Mouse (Mus musculus): ENCODE results near the gene Kcnh1. TPM values are rescaled to one million over a fixed set of nuclear protein-coding genes. Genes with fewer than 3 reads are reported as not detected.

Kcnh1 gene
- total and polyA plus RNA-seq, 3 experiments = not detected

- H3K4me1 ChIP-seq (ENCODE audit: control insufficient read depth in 1 of 2, insufficient read depth in 2 of 2) = no peaks in the 10 kb centered on the region
- dilution Hi-C loops (cut with MboI; ENCODE audit: extremely low pct_ligation_motif_present, extremely low pct_unique_long_range_greater_than_20kb, low sequenced_read_pairs) (no loop called here), in situ Hi-C loops (cut with MboI; ENCODE audit: low pct_ligation_motif_present, low pct_unique_long_range_greater_than_20kb, low sequenced_read_pairs) (no loop called here)
- H3K9me3 ChIP-seq (replicated peaks; ENCODE audit: low read length) = no peaks in the 10 kb centered on the region
- no peak overlapping the region for H3K4me2 ChIP-seq (ENCODE audit: insufficient read depth, low read depth, poor library complexity, severe bottlenecking)
- no peak overlapping the region for H3K27ac ChIP-seq (ENCODE audit: insufficient read depth, low read depth)
- H3K4me3 ChIP-seq (replicated peaks in 1 of 3; ENCODE audit: low read depth in 2 of 3, low read length in 2 of 3, poor library complexity in 1 of 3) = no peak overlapping the region
- no peak for TF ChIP-seq USF1 (IDR thresholded peaks at IDR 0.05; ENCODE audit: low read depth, low read length)
- no peak for TF ChIP-seq ETS1 (conservative IDR thresholded peaks at IDR 0.05; ENCODE audit: low read depth, low read length)
- TF ChIP-seq TCF12 (IDR thresholded peaks at IDR 0.05; ENCODE audit: low read depth, low read length) = no peak
- TF ChIP-seq SMC3 (IDR thresholded peaks at IDR 0.05; ENCODE audit: low read depth, low read length) = no peak
- no peak for TF ChIP-seq MAZ (IDR thresholded peaks at IDR 0.05; ENCODE audit: low read depth, low read length)
- TF ChIP-seq HCFC1 (IDR thresholded peaks at IDR 0.05; ENCODE audit: low read depth, low read length) = no peak
- TF ChIP-seq KAT2A (IDR thresholded peaks at IDR 0.05; ENCODE audit: insufficient replicate concordance, low read length) = no peak
- no peak for TF ChIP-seq CHD1 (IDR thresholded peaks at IDR 0.05; ENCODE audit: low read depth, low read length)
- TF ChIP-seq TBP (conservative IDR thresholded peaks at IDR 0.05; ENCODE audit: low read depth, low read length) = no peak
- no peak for TF ChIP-seq CHD2 (IDR thresholded peaks at IDR 0.05; ENCODE audit: low read length)
- no peak for TF ChIP-seq E2F4 (IDR thresholded peaks at IDR 0.05; ENCODE audit: insufficient replicate concordance, low read depth, low read length)
- TF ChIP-seq ZNF384 (IDR thresholded peaks at IDR 0.05; ENCODE audit: low read depth, low read length) = no peak
- TF ChIP-seq MAX (IDR thresholded peaks at IDR 0.05; ENCODE audit: low read length) = no peak
- no peak for TF ChIP-seq MYC (IDR thresholded peaks at IDR 0.05; ENCODE audit: low read depth, low read length)
- TF ChIP-seq GABPA (IDR thresholded peaks at IDR 0.05; ENCODE audit: insufficient replicate concordance, low read depth, low read length) = no peak
- no peak for TF ChIP-seq MEF2A (IDR thresholded peaks at IDR 0.05; ENCODE audit: borderline replicate concordance, low read depth, low read length)
- TF ChIP-seq JUND (conservative IDR thresholded peaks at IDR 0.05; ENCODE audit: low read depth, low read length) = no peak
- TF ChIP-seq PAX5 (IDR thresholded peaks at IDR 0.05; ENCODE audit: low read length) = no peak
- no peak for TF ChIP-seq ZKSCAN1 (IDR thresholded peaks at IDR 0.05; ENCODE audit: borderline replicate concordance, low read depth, low read length)
- no peaks in the 10 kb centered on the region for H3K36me3 ChIP-seq (replicated peaks in 1 of 2; ENCODE audit: control insufficient read depth in 1 of 2, insufficient read depth in 1 of 2, low read length in 1 of 2)
- DNase-seq (ENCODE audit: extremely low read depth) = no peak
- H3K79me2 ChIP-seq (replicated peaks; ENCODE audit: control insufficient read depth, extremely low read depth, insufficient read depth, poor library complexity, severe bottlenecking) = no peaks in the 10 kb centered on the region
- no peak overlapping the region for H3K9ac ChIP-seq (ENCODE audit: insufficient read depth, low read depth)
- peaks cover 95% of the 10 kb centered on the region for H3K27me3 ChIP-seq (replicated peaks)
These were observed 240.8 kb downstream of the Kcnh1 start for GRCm38 (mm10) chr1:192431423-192431822.

GRCm38 (mm10) chr1:192435503-192435902, 244.9 kb downstream of the Kcnh1 start:
- TF ChIP-seq NRF1 (IDR thresholded peaks at IDR 0.05; ENCODE audit: low read depth, low read length) (no peak), MEF2A (IDR thresholded peaks at IDR 0.05; ENCODE audit: borderline replicate concordance, low read depth, low read length) (no peak), CHD1 (IDR thresholded peaks at IDR 0.05; ENCODE audit: low read depth, low read length) (no peak), MYC (IDR thresholded peaks at IDR 0.05; ENCODE audit: low read depth, low read length) (no peak), BHLHE40 (IDR thresholded peaks at IDR 0.05; ENCODE audit: low read depth, low read length) (no peak), TBP (conservative IDR thresholded peaks at IDR 0.05; ENCODE audit: low read depth, low read length) (no peak), POLR2A (IDR thresholded peaks at IDR 0.05; ENCODE audit: low read depth, low read length) (no peak), USF1 (IDR thresholded peaks at IDR 0.05; ENCODE audit: low read depth, low read length) (no peak), SMC3 (IDR thresholded peaks at IDR 0.05; ENCODE audit: low read depth, low read length) (no peak), MXI1 (IDR thresholded peaks at IDR 0.05; ENCODE audit: low read depth, low read length) (no peak), ZMIZ1 (IDR thresholded peaks at IDR 0.05; ENCODE audit: low read depth, low read length) (no peak), SIN3A (IDR thresholded peaks at IDR 0.05; ENCODE audit: low read length) (no peak)
- Histone ChIP-seq H3K4me3 (replicated peaks in 1 of 3; ENCODE audit: low read depth in 2 of 3, low read length in 2 of 3, poor library complexity in 1 of 3) (no peak overlapping the region), H3K9ac (ENCODE audit: insufficient read depth, low read depth) (no peak overlapping the region), H3K27ac (ENCODE audit: insufficient read depth, low read depth) (no peak overlapping the region), H3K4me1 (ENCODE audit: control insufficient read depth in 1 of 2, insufficient read depth in 2 of 2) (no peaks in the 10 kb centered on the region), H3K36me3 (replicated peaks in 1 of 2; ENCODE audit: control insufficient read depth in 1 of 2, insufficient read depth in 1 of 2, low read length in 1 of 2) (no peaks in the 10 kb centered on the region), H3K27me3 (replicated peaks) (peaks cover 95% of the 10 kb centered on the region), H3K79me2 (replicated peaks; ENCODE audit: control insufficient read depth, extremely low read depth, insufficient read depth, poor library complexity, severe bottlenecking) (no peaks in the 10 kb centered on the region), H3K9me3 (replicated peaks; ENCODE audit: low read length) (no peaks in the 10 kb centered on the region), H3K4me2 (ENCODE audit: insufficient read depth, low read depth, poor library complexity, severe bottlenecking) (no peak overlapping the region)
- DNase-seq (ENCODE audit: extremely low read depth) = no peak
- dilution Hi-C loops (cut with MboI; ENCODE audit: extremely low pct_ligation_motif_present, extremely low pct_unique_long_range_greater_than_20kb, low sequenced_read_pairs) (no loop called here), in situ Hi-C loops (cut with MboI; ENCODE audit: low pct_ligation_motif_present, low pct_unique_long_range_greater_than_20kb, low sequenced_read_pairs) (no loop called here)

Measured in CH12.LX (cell line).